Mouse (Mus musculus) erythroblast, embryonic 14.5 days (primary cell): Measurements from ENCODE around the gene Otos.

Experiments
- GATA1 ChIP-seq: IDR thresholded peaks from 2 replicates; pipeline ENCODE4 v1.6.1; 2012; ENCODE audit warnings: low read length, inconsistent platforms, mixed read lengths
- TAL1 ChIP-seq: IDR thresholded peaks from 3 replicates; pipeline ENCODE4 v1.6.1; 2012; ENCODE audit warnings: low read length, inconsistent platforms, mixed read lengths

DNA sequence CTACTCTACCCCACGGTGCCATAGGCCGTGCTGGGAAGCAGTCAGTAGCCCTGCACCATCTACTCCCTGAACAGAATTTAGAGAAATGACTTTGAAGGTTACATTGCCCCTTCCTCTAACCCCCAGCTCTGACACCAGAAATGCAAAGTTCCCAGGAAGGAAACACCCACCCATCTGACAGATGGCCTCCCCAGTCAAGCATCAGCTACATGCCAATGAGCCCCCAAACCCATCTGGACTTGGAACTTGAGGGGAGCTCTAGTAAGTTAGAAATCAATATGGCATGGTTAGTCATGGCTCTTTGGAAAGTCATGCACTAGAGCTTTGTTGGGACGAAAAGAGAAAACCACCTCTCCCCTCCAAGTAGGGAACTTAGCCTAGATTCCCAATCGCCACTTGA, 9.9 kb downstream of the Otos start:
- TF ChIP-seq GATA1 (no peak), TAL1 (no peak)
